Comparison of ENCODE assay signal across 8 mouse cellular contexts in genomic region chr2:146856120-146856519, GRCm38 (mm10). TPM values are rescaled to one million over a fixed set of nuclear protein-coding genes. Genes with fewer than 3 reads are reported as not detected.
DNase-seq lines count a peak whose midpoint lies in the region; ATAC-seq and TF ChIP-seq lines count a peak whose summit lies in the region.

No protein-coding gene starts in this region.

- no peaks in the 10 kb centered on the region for H3K27me3 ChIP-seq in kidney, embryonic 14.5 days (ENCODE audit: control insufficient read depth, insufficient read depth, low read length)
- H3K27me3 ChIP-seq in G1E (ENCODE audit: insufficient read depth, low read length) = no peaks in the 10 kb centered on the region
- no peaks in the 10 kb centered on the region for H3K27me3 ChIP-seq in embryonic facial prominence, embryonic 15.5 days
- H3K27me3 ChIP-seq in intestine, postnatal 0 days (replicated peaks; ENCODE audit: control insufficient read depth, insufficient read depth, low read length) = no peaks in the 10 kb centered on the region
- 0 out of 2 replicates have a peak, but pooled peaks cover 3% of the 10 kb centered on the region for H3K27me3 ChIP-seq in midbrain, embryonic 12.5 days

- H3K9me3 ChIP-seq in kidney, embryonic 14.5 days (ENCODE audit: control insufficient read depth, low read length) = no peaks in the 10 kb centered on the region
- no peaks in the 10 kb centered on the region for H3K9me3 ChIP-seq in G1E (replicated peaks)
- H3K9me3 ChIP-seq in embryonic facial prominence, embryonic 15.5 days (replicated peaks) = no peaks in the 10 kb centered on the region
- H3K9me3 ChIP-seq in intestine, postnatal 0 days (ENCODE audit: control insufficient read depth) = no peaks in the 10 kb centered on the region
- H3K9me3 ChIP-seq in midbrain, embryonic 12.5 days = no peaks in the 10 kb centered on the region

- H3K4me2 ChIP-seq in kidney, embryonic 14.5 days (replicated peaks; ENCODE audit: low read depth, low read length) = peak overlapping the region; percentile 63
- peak overlapping the region; percentile 61 for H3K4me2 ChIP-seq in embryonic facial prominence, embryonic 15.5 days (replicated peaks)
- peak overlapping the region; percentile 94 for H3K4me2 ChIP-seq in intestine, postnatal 0 days (replicated peaks; ENCODE audit: low read depth)
- H3K4me2 ChIP-seq in midbrain, embryonic 12.5 days (replicated peaks) = peak overlapping the region; percentile 81

- ATAC-seq in kidney, embryonic 14.5 days (ENCODE audit: low FRiP score, low TSS enrichment) = peak; percentile 56
- ATAC-seq in G1E (ENCODE audit: extremely low read depth, insufficient number of reproducible peaks, low FRiP score, poor library complexity, severe bottlenecking) = peak; percentile 5; the same call in 1 of the 2 replicates
- no peak for ATAC-seq in embryonic facial prominence, embryonic 15.5 days (ENCODE audit: insufficient number of reproducible peaks, low FRiP score, low TSS enrichment, low read depth)
- ATAC-seq in intestine, postnatal 0 days = peak; percentile 54
- no peak for ATAC-seq in midbrain, embryonic 12.5 days (ENCODE audit: low FRiP score, low read depth)

- no peaks in the 10 kb centered on the region for H3K36me3 ChIP-seq in kidney, embryonic 14.5 days (ENCODE audit: control insufficient read depth, insufficient read depth, low read length)
- no peaks in the 10 kb centered on the region for H3K36me3 ChIP-seq in G1E (replicated peaks)
- H3K36me3 ChIP-seq in embryonic facial prominence, embryonic 15.5 days = no peaks in the 10 kb centered on the region
- H3K36me3 ChIP-seq in intestine, postnatal 0 days (ENCODE audit: control insufficient read depth, insufficient read depth) = no peaks in the 10 kb centered on the region
- no peaks in the 10 kb centered on the region for H3K36me3 ChIP-seq in midbrain, embryonic 12.5 days

- DNase-seq in kidney, postnatal 14 days = no peak
- DNase-seq in G1E (ENCODE audit: low spot score) = peak; percentile 39
- DNase-seq in cerebellum, adult 11 months = no peak
- DNase-seq in layer of hippocampus, postnatal 10 days (ENCODE audit: low spot score in 2 of 2) = no peak

- no peak for TF ChIP-seq CTCF in G1E (IDR thresholded peaks at IDR 0.05; ENCODE audit: low read depth, low read length)
- no peak for TF ChIP-seq CTCF in intestine, postnatal 0 days (IDR thresholded peaks at IDR 0.05; ENCODE audit: low read depth)

- peak overlapping the region; percentile 87 for H3K4me3 ChIP-seq in kidney, embryonic 14.5 days (ENCODE audit: low read length)
- peak overlapping the region; percentile 96 for H3K4me3 ChIP-seq in G1E (ENCODE audit: low read depth, low read length)
- peak overlapping the region; percentile 96 for H3K4me3 ChIP-seq in embryonic facial prominence, embryonic 15.5 days (replicated peaks)
- H3K4me3 ChIP-seq in intestine, postnatal 0 days (ENCODE audit: low read depth, low read length) = peak overlapping the region; percentile 92
- peak overlapping the region; percentile 77 for H3K4me3 ChIP-seq in midbrain, embryonic 12.5 days

- H3K4me1 ChIP-seq in kidney, embryonic 14.5 days (ENCODE audit: control insufficient read depth, insufficient read depth, low read length) = no peaks in the 10 kb centered on the region
- H3K4me1 ChIP-seq in G1E (ENCODE audit: insufficient read depth, low read depth, low read length) = peaks cover 10% of the 10 kb centered on the region
- H3K4me1 ChIP-seq in embryonic facial prominence, embryonic 15.5 days = 0 out of 2 replicates have a peak, but pooled peaks cover 7% of the 10 kb centered on the region
- H3K4me1 ChIP-seq in intestine, postnatal 0 days (replicated peaks; ENCODE audit: control insufficient read depth, insufficient read depth, low read length) = no peaks in the 10 kb centered on the region
- 0 out of 2 replicates have a peak, but pooled peaks cover 10% of the 10 kb centered on the region for H3K4me1 ChIP-seq in midbrain, embryonic 12.5 days

- 4% methylated on average over 11 of the region's 11 CpGs for WGBS in kidney, embryonic 14.5 days
- 6% methylated on average over 11 of the region's 11 CpGs for WGBS in embryonic facial prominence, embryonic 15.5 days
- WGBS in intestine, postnatal 0 days = 1% methylated on average over 11 of the region's 11 CpGs
- 1% methylated on average over 11 of the region's 11 CpGs for WGBS in midbrain, embryonic 12.5 days

- H3K27ac ChIP-seq in kidney, embryonic 14.5 days (ENCODE audit: low read depth, low read length) = peak overlapping the region; percentile 55; the same call in 1 of the 2 replicates
- H3K27ac ChIP-seq in embryonic facial prominence, embryonic 15.5 days (replicated peaks) = peak overlapping the region; percentile 68
- H3K27ac ChIP-seq in intestine, postnatal 0 days (ENCODE audit: low read depth, low read length) = no peak overlapping the region; the same call in 1 of the 2 replicates
- peak overlapping the region; percentile 88 for H3K27ac ChIP-seq in midbrain, embryonic 12.5 days (replicated peaks)

- peak overlapping the region; percentile 80 for H3K9ac ChIP-seq in kidney, embryonic 14.5 days (ENCODE audit: low read depth, low read length)
- H3K9ac ChIP-seq in embryonic facial prominence, embryonic 15.5 days = peak overlapping the region; percentile 66
- H3K9ac ChIP-seq in intestine, postnatal 0 days (ENCODE audit: low read depth, low read length) = peak overlapping the region; percentile 81
- peak overlapping the region; percentile 88 for H3K9ac ChIP-seq in midbrain, embryonic 12.5 days (replicated peaks)

RNA-seq across cellular contexts. Expression of gene Kiz, which starts 0.5 kb away (rescaled TPM):
- polyA plus RNA-seq in kidney, embryonic 14.5 days (2014; fragmentation: Nextera tagmentation; extraction: Ambion mirVana) = 27.9 and 35.7 TPM in 2 replicates
- total RNA-seq in G1E (2014; fragmentation: Nextera tagmentation) (56.7 and 78.6 TPM in 2 replicates), G1E (2017) (40.5 and 44.6 TPM in 2 replicates)
- polyA plus RNA-seq in G1E (2012) = 9.7 and 10.5 TPM in 2 replicates
- polyA plus RNA-seq in embryonic facial prominence, embryonic 15.5 days (2015; fragmentation: Nextera tagmentation; extraction: Ambion mirVana) = 31.3 and 32.8 TPM in 2 replicates
- polyA plus RNA-seq in intestine, postnatal 0 days (2015; fragmentation: Nextera tagmentation; extraction: Ambion mirVana) = 9.3 and 9.8 TPM in 2 replicates
- polyA plus RNA-seq in midbrain, embryonic 12.5 days (2016; fragmentation: Nextera tagmentation; extraction: Ambion mirVana) = 33.3 and 39.7 TPM in 2 replicates
- 10 to 100 TPM; 15.5 to 16.0 TPM for total RNA-seq in layer of hippocampus, postnatal 10 days (2021)

Comparison
In these comparisons a context has a peak if more than half of its experiments do, and no peak if none do; other contexts are left out.
1. ATAC-seq: peak in kidney, embryonic 14.5 days (single experiment), G1E (single experiment) and intestine, postnatal 0 days (single experiment); none in embryonic facial prominence, embryonic 15.5 days (single experiment) and midbrain, embryonic 12.5 days (single experiment).
2. Peak in every context shown above with its lines, with median percentiles within 50 percentile points of each other: H3K4me2 ChIP-seq, H3K4me3 ChIP-seq and H3K9ac ChIP-seq.